Mouse (Mus musculus) hematopoietic stem cell, adult 5-6 weeks (primary cell): ENCODE data around the gene Rbks. TPM values are rescaled to one million over a fixed set of nuclear protein-coding genes. Genes with fewer than 3 reads are reported as not detected.

Source experiments
- total RNA-seq: library from RNA; stranded (forward); fragments of 172-1452, 232-1000 nt; gene quantifications from 2 replicates; pipeline ENCODE4 v1.2.3, GENCODE M21; 2017

Rbks gene
- total RNA-seq, 1 experiment from 2014 or later = 17.4 TPM

Other genes with a start within 250 kb of the Rbks start
- gene Zfp512, start 245.2 kb downstream of the Rbks start, total RNA-seq = 45.8 and 85.6 TPM in 2 replicates
- gene 4930548H24Rik, start 211.9 kb downstream of the Rbks start, total RNA-seq = 1.1 TPM in 1 of 2 replicates, not detected in the other
- gene Gpn1, start 202.9 kb downstream of the Rbks start, total RNA-seq = 26.0 and 49.4 TPM in 2 replicates
- gene Slc4a1ap, start 170.6 kb downstream of the Rbks start, total RNA-seq = 43.1 and 71.3 TPM in 2 replicates
- gene Supt7l, start 169.8 kb downstream of the Rbks start, total RNA-seq = 26.2 and 29.2 TPM in 2 replicates
- gene Mrpl33, start 100.7 kb downstream of the Rbks start, total RNA-seq = 92.9 and 149 TPM in 2 replicates
- gene Babam2, start 57 bp upstream of the Rbks start, total RNA-seq = 36.1 and 41.7 TPM in 2 replicates